Mouse (Mus musculus): ENCODE measurements at regions not wholly inside any gene's neighbourhood (a gene's known extent, or its start where the extent isn't known, plus 50 kb on each side); places are given as distances from the start of the nearest gene placed in this dataset.

DNA sequence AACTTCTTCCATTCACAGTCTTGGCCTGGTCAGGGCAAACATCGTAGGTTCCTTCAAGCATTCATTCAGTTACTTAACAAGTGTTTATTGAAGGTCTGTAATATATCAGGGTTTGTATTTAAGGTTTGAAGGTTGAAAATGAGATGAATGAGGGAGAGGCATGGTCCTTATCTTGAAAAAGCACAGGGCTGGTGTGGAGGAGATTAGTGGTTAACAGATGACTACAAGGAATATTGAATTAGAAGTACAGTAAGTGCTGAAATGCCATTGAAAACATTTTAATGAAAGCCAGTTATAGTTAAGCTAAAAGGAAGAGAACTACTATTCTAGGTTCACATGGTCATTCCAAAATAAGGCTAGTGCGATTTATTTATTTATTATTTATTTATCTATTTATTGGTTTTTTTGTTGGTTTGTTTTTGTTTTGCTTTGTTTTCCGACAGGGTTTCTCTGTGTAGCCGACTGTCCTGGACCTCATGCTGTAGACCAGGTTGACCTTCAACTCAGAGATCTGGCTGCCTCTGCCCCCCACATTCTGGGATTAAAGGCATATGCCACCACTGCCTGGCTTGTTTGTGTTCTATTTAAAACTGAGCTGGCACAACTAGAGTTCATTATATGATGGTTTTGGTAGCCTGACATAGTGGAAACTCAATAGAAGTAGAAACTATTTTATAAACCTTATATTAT lies 718.1 kb downstream of the Adgrl2 start:
- TF ChIP-seq CTCF (IDR thresholded peaks at IDR 0.05; ENCODE audit: borderline replicate concordance, insufficient read depth, low read length), result no peak
- TF ChIP-seq POLR2A (IDR thresholded peaks at IDR 0.05; ENCODE audit: low read depth, low read length), result no peak

All from embryonic fibroblast, embryonic 13.5 days (primary cell).